Mouse (Mus musculus) ES-Bruce4 (cell line): Measurements from ENCODE around the gene Vapa.

ENCODE experiments used
- CTCF ChIP-seq: IDR thresholded peaks from one replicate; pipeline ENCODE4 v1.8.1; 2011; ENCODE audit warnings: low read depth, low read length
- EP300 ChIP-seq: IDR thresholded peaks from 2 replicates; pipeline ENCODE4 v1.6.1; 2011; ENCODE audit warnings: low read depth, low read length; ENCODE audit not compliant: insufficient read depth
- POLR2A ChIP-seq: IDR thresholded peaks from one replicate; pipeline ENCODE4 v1.8.1; 2011; ENCODE audit warnings: low read length; ENCODE audit not compliant: insufficient read depth

DNA sequence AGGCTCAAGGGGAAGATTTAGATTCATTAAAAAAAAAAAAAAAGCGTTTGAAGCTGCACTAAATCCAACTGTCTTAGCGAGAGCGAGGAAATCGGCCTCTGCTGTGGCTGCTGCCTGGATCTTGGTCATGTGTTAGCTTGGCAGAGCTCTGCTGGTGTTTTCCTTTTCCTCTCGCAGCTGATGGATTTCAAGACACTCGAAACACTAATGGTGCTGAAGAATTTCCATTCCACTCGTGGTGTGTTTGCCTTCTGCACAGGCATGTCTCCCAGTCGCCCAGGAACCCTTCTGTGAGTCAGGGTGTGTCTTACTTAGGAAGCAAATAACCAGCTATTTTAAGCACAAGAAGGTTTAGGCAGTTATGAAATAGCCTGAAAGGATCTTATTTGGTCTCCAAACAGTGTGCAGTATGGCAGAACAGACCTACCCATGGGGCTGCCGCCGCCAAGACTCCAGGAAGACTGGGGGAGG is 29.7 kb upstream of the Vapa start:
- TF ChIP-seq EP300 = no peak
- no peak for TF ChIP-seq POLR2A
- no peak for TF ChIP-seq CTCF
